8 mouse cellular contexts compared by ENCODE assay signal in genomic region chr17:35666851-35667256, GRCm38 (mm10). TPM values are rescaled to one million over a fixed set of nuclear protein-coding genes. Genes with fewer than 3 reads are reported as not detected.
DNase-seq lines count a peak whose midpoint lies in the region; ATAC-seq and TF ChIP-seq lines count a peak whose summit lies in the region.
"Had no signal": no experiment of that assay in that cellular context is flagged by ENCODE, and none has a peak within 500 bp of the region (broad histone marks: within the 10 kb centered on the region; RNA-seq: fewer than 3 reads in every experiment).

No protein-coding gene starts in this region.

- no peak for DNase-seq in lung, postnatal 36 days
- peak; percentile 15 for DNase-seq in T-cell, adult 2 months (ENCODE audit: low spot score)
- DNase-seq in forebrain, embryonic 11.5 days (ENCODE audit: low spot score): peak; percentile 74
- peak; percentile 31 for DNase-seq in kidney, postnatal 0 days (ENCODE audit: low spot score)
- no peak for DNase-seq in natural killer cell, adult 2 months (ENCODE audit: low spot score in 2 of 2)

- H3K9me3 ChIP-seq in lung, embryonic 16.5 days (ENCODE audit: control insufficient read depth, low read length): no peaks in the 10 kb centered on the region
- no peaks in the 10 kb centered on the region for H3K9me3 ChIP-seq in forebrain, embryonic 11.5 days (ENCODE audit: control insufficient read depth, low read length)
- no peaks in the 10 kb centered on the region for H3K9me3 ChIP-seq in kidney, postnatal 0 days (replicated peaks; ENCODE audit: low read length)
- no peaks in the 10 kb centered on the region for H3K9me3 ChIP-seq in midbrain, embryonic 13.5 days

- H3K4me3 ChIP-seq in lung, embryonic 16.5 days (ENCODE audit: low read length): peak overlapping the region; percentile 71
- peak overlapping the region; percentile 69 for H3K4me3 ChIP-seq in forebrain, embryonic 11.5 days (ENCODE audit: low read depth, low read length)
- peak overlapping the region; percentile 64 for H3K4me3 ChIP-seq in kidney, postnatal 0 days (replicated peaks; ENCODE audit: low read depth, low read length)
- H3K4me3 ChIP-seq in midbrain, embryonic 13.5 days (replicated peaks): peak overlapping the region; percentile 58

- peak; percentile 40; the same call in 1 of the 2 replicates for ATAC-seq in lung, embryonic 16.5 days (ENCODE audit: low read depth)
- peak; percentile 43 for ATAC-seq in forebrain, embryonic 11.5 days (replicated peaks; ENCODE audit: low FRiP score)
- no peak; the same call in none of the 2 replicates for ATAC-seq in kidney, postnatal 0 days (replicated peaks; ENCODE audit: low FRiP score, low read depth)
- peak; percentile 72 for ATAC-seq in midbrain, embryonic 13.5 days

- peak overlapping the region; percentile 89 for H3K4me2 ChIP-seq in lung, embryonic 16.5 days (ENCODE audit: low read depth, low read length)
- H3K4me2 ChIP-seq in forebrain, embryonic 11.5 days (ENCODE audit: low read depth, low read length, severe bottlenecking): peak overlapping the region; percentile 92
- peak overlapping the region; percentile 95 for H3K4me2 ChIP-seq in kidney, postnatal 0 days (ENCODE audit: low read length)
- peak overlapping the region; percentile 91 for H3K4me2 ChIP-seq in midbrain, embryonic 13.5 days (replicated peaks)

- no peaks in the 10 kb centered on the region for H3K27me3 ChIP-seq in lung, embryonic 16.5 days (ENCODE audit: control insufficient read depth, insufficient read depth, low read depth, low read length)
- H3K27me3 ChIP-seq in forebrain, embryonic 11.5 days (ENCODE audit: control insufficient read depth, insufficient read depth, low read length): no peaks in the 10 kb centered on the region
- no peaks in the 10 kb centered on the region for H3K27me3 ChIP-seq in kidney, postnatal 0 days (ENCODE audit: insufficient read depth, low read length)
- no peaks in the 10 kb centered on the region for H3K27me3 ChIP-seq in midbrain, embryonic 13.5 days

- peak overlapping the region; percentile 89 for H3K9ac ChIP-seq in lung, embryonic 16.5 days (ENCODE audit: low read length)
- peak overlapping the region; percentile 85 for H3K9ac ChIP-seq in forebrain, embryonic 11.5 days (ENCODE audit: low read length)
- peak overlapping the region; percentile 77 for H3K9ac ChIP-seq in kidney, postnatal 0 days (ENCODE audit: low read depth, low read length)
- peak overlapping the region; percentile 79 for H3K9ac ChIP-seq in midbrain, embryonic 13.5 days (replicated peaks)

- peak overlapping the region; percentile 84 for H3K27ac ChIP-seq in lung, embryonic 16.5 days (ENCODE audit: low read length)
- peak overlapping the region; percentile 71 for H3K27ac ChIP-seq in forebrain, embryonic 11.5 days (ENCODE audit: low read depth, low read length)
- H3K27ac ChIP-seq in kidney, postnatal 0 days: peak overlapping the region; percentile 87
- H3K27ac ChIP-seq in midbrain, embryonic 13.5 days: peak overlapping the region; percentile 86

- H3K4me1 ChIP-seq in lung, embryonic 16.5 days (replicated peaks; ENCODE audit: control insufficient read depth, insufficient read depth, low read length): peaks cover 10% of the 10 kb centered on the region
- 0 out of 2 replicates have a peak, but pooled peaks cover 4% of the 10 kb centered on the region for H3K4me1 ChIP-seq in forebrain, embryonic 11.5 days (replicated peaks; ENCODE audit: control insufficient read depth, insufficient read depth, low read length)
- peaks cover 12% of the 10 kb centered on the region for H3K4me1 ChIP-seq in kidney, postnatal 0 days (replicated peaks; ENCODE audit: insufficient read depth, low read length)
- H3K4me1 ChIP-seq in midbrain, embryonic 13.5 days (replicated peaks): peaks cover 20% of the 10 kb centered on the region

- 3% methylated on average over 13 of the region's 13 CpGs for WGBS in lung, embryonic 16.5 days
- 8% methylated on average over 13 of the region's 13 CpGs for WGBS in forebrain, embryonic 11.5 days
- WGBS in kidney, postnatal 0 days: 3% methylated on average over 13 of the region's 13 CpGs
- WGBS in midbrain, embryonic 13.5 days: 5% methylated on average over 13 of the region's 13 CpGs

- peaks cover 8% of the 10 kb centered on the region for H3K36me3 ChIP-seq in lung, embryonic 16.5 days (ENCODE audit: control insufficient read depth, insufficient read depth, low read length)
- H3K36me3 ChIP-seq in forebrain, embryonic 11.5 days (ENCODE audit: control insufficient read depth, insufficient read depth, low read length): no peaks in the 10 kb centered on the region
- H3K36me3 ChIP-seq in kidney, postnatal 0 days (ENCODE audit: insufficient read depth, low read length): peaks cover 15% of the 10 kb centered on the region; the same call in 1 of the 2 replicates
- peaks cover 39% of the 10 kb centered on the region for H3K36me3 ChIP-seq in midbrain, embryonic 13.5 days

- TF ChIP-seq CTCF in kidney, postnatal 0 days (IDR thresholded peaks at IDR 0.05; ENCODE audit: low read depth): no peak

RNA-seq across cellular contexts. Expression of gene Vars2, which starts 0.5 kb away (rescaled TPM):
- 22.8 and 25.4 TPM in 2 replicates for polyA plus RNA-seq in lung, embryonic 16.5 days (2015; fragmentation: Nextera tagmentation; extraction: Ambion mirVana)
- 16.2 and 19.5 TPM in 2 replicates for polyA plus RNA-seq in forebrain, embryonic 11.5 days (2014; fragmentation: Nextera tagmentation; extraction: Ambion mirVana)
- 12.7 and 13.5 TPM in 2 replicates for polyA plus RNA-seq in kidney, postnatal 0 days (2015; fragmentation: Nextera tagmentation; extraction: Ambion mirVana)
- polyA plus RNA-seq in midbrain, embryonic 13.5 days (2015; fragmentation: Nextera tagmentation; extraction: Ambion mirVana): 13.0 and 15.1 TPM in 2 replicates

RNA-seq across cellular contexts. Expression of gene Gtf2h4, which starts 6.7 kb away (rescaled TPM):
- 47.5 and 48.0 TPM in 2 replicates for polyA plus RNA-seq in lung, embryonic 16.5 days (2015; fragmentation: Nextera tagmentation; extraction: Ambion mirVana)
- 41.2 and 47.4 TPM in 2 replicates for polyA plus RNA-seq in forebrain, embryonic 11.5 days (2014; fragmentation: Nextera tagmentation; extraction: Ambion mirVana)
- 35.6 and 36.5 TPM in 2 replicates for polyA plus RNA-seq in kidney, postnatal 0 days (2015; fragmentation: Nextera tagmentation; extraction: Ambion mirVana)
- polyA plus RNA-seq in midbrain, embryonic 13.5 days (2015; fragmentation: Nextera tagmentation; extraction: Ambion mirVana): 31.5 and 32.0 TPM in 2 replicates

RNA-seq across cellular contexts. Expression of gene Mucl3, which starts 23.4 kb away (rescaled TPM):
- polyA plus RNA-seq in lung, embryonic 16.5 days (2015; fragmentation: Nextera tagmentation; extraction: Ambion mirVana): 1.7 and 1.9 TPM in 2 replicates
- 0.07 and 0.13 TPM in 2 replicates for polyA plus RNA-seq in forebrain, embryonic 11.5 days (2014; fragmentation: Nextera tagmentation; extraction: Ambion mirVana)
- 0.11 and 0.13 TPM in 2 replicates for polyA plus RNA-seq in kidney, postnatal 0 days (2015; fragmentation: Nextera tagmentation; extraction: Ambion mirVana)
- not detected in 2 replicates for polyA plus RNA-seq in midbrain, embryonic 13.5 days (2015; fragmentation: Nextera tagmentation; extraction: Ambion mirVana)

RNA-seq across cellular contexts. Expression of gene Ddr1, which starts 37.6 kb away (rescaled TPM):
- polyA plus RNA-seq in lung, embryonic 16.5 days (2015; fragmentation: Nextera tagmentation; extraction: Ambion mirVana): 50.5 and 51.3 TPM in 2 replicates
- 130 and 144 TPM in 2 replicates for polyA plus RNA-seq in forebrain, embryonic 11.5 days (2014; fragmentation: Nextera tagmentation; extraction: Ambion mirVana)
- 89.1 and 94.3 TPM in 2 replicates for polyA plus RNA-seq in kidney, postnatal 0 days (2015; fragmentation: Nextera tagmentation; extraction: Ambion mirVana)
- polyA plus RNA-seq in midbrain, embryonic 13.5 days (2015; fragmentation: Nextera tagmentation; extraction: Ambion mirVana): 163 and 187 TPM in 2 replicates

RNA-seq across cellular contexts. Expression of gene Gm9573, which starts 40.4 kb away (rescaled TPM):
- 0.03 TPM in 1 of 2 replicates, not detected in the other for polyA plus RNA-seq in lung, embryonic 16.5 days (2015; fragmentation: Nextera tagmentation; extraction: Ambion mirVana)
- polyA plus RNA-seq in forebrain, embryonic 11.5 days (2014; fragmentation: Nextera tagmentation; extraction: Ambion mirVana): not detected in 2 replicates
- polyA plus RNA-seq in kidney, postnatal 0 days (2015; fragmentation: Nextera tagmentation; extraction: Ambion mirVana): not detected in 2 replicates
- not detected in 2 replicates for polyA plus RNA-seq in midbrain, embryonic 13.5 days (2015; fragmentation: Nextera tagmentation; extraction: Ambion mirVana)
- polyA plus RNA-seq: large intestine, adult 2 months had no signal

Comparison
In these comparisons a context has a peak if more than half of its experiments do, and no peak if none do; other contexts are left out.
1. DNase-seq: peak in T-cell, adult 2 months (single experiment), forebrain, embryonic 11.5 days (single experiment) and kidney, postnatal 0 days (single experiment); none in lung, postnatal 36 days (single experiment) and natural killer cell, adult 2 months (0 of 2).
2. Peak in every context shown above with its lines, with median percentiles within 50 percentile points of each other: H3K27ac ChIP-seq, H3K4me2 ChIP-seq, H3K4me3 ChIP-seq and H3K9ac ChIP-seq.